8 mouse cellular contexts compared by ENCODE assay signal in the genomic region with DNA sequence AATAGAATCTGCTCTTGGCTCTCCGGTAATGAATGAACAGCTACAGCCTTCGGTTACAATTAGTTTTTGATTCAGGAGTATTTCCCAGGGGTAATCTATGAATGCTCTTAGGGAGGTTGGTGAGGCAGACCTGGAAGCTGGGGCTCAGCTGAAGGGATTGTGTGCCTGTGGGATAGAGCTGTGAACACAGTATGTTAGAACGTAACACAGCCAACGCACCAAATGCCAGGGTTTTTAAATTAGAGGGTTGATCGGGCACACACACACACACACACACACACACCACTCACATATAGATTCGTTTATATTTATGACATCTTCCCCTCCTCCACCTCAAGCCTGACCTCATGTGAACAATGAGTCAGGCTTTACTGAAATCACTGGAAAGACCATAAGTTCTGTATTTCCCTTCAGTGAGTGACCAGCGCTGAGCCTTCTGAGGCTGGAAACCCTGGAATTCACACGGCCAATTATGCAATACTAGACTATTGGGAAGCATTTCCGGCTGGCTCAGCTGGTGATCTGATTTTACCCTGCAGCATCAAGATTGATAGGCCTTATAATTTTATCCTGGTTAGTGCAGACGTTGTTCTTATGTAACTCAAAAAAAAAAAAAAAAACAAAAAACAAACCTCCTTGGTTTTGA. TPM values are rescaled to one million over a fixed set of nuclear protein-coding genes. Genes with fewer than 3 reads are reported as not detected.
DNase-seq lines count a peak whose midpoint lies in the region; ATAC-seq lines count a peak whose summit lies in the region.

No protein-coding gene starts in this region.

- peak; percentile 95 for DNase-seq in heart, adult 11 months
- no peak for DNase-seq in heart, postnatal 36 days
- DNase-seq in right cerebral cortex, adult 18-20 months: peak; percentile 70
- DNase-seq in right cerebral cortex, postnatal 25 days: no peak
- DNase-seq in layer of hippocampus, adult 9-11 months: peak; percentile 69
- DNase-seq in cerebellum, adult 18-20 months: no peak
- DNase-seq in cerebellum, adult 11 months: no peak

- intact Hi-C loops in heart, postnatal 36 days (cut with DNase I): loop anchor here (5.0 kb wide), 1 partner anchor 325 kb away; no protein-coding TSS in a partner anchor

- ATAC-seq in granulocyte monocyte progenitor cell, adult 5-6 weeks (replicated peaks; ENCODE audit: poor library complexity, severe bottlenecking): no peak

RNA-seq across cellular contexts. Expression of gene Slc44a1, which starts 3.0 kb away (rescaled TPM):
- total RNA-seq in heart, postnatal 36 days (2021): 10 to 100 TPM; 33.4 to 34.3 TPM
- 2.2 and 4.3 TPM in 2 replicates for total RNA-seq in granulocyte monocyte progenitor cell, adult 5-6 weeks (2014; fragmentation: Nextera tagmentation)
- 1.9 and 2.0 TPM in 2 replicates for total RNA-seq in granulocyte monocyte progenitor cell, adult 5-6 weeks (2017)

Comparison
In these comparisons a context has a peak if more than half of its experiments do, and no peak if none do; other contexts are left out.
1. DNase-seq: peak in heart, adult 11 months (single experiment), right cerebral cortex, adult 18-20 months (single experiment) and layer of hippocampus, adult 9-11 months (single experiment); none in heart, postnatal 36 days (0 of 2), right cerebral cortex, postnatal 25 days (single experiment), cerebellum, adult 18-20 months (0 of 2) and cerebellum, adult 11 months (single experiment).
2. RNA of gene Slc44a1, which starts 3.0 kb away (total RNA-seq): 33.4 to 34.3 TPM in heart, postnatal 36 days; 1.9 to 4.3 TPM in granulocyte monocyte progenitor cell, adult 5-6 weeks; every median in the first group is over 4 times any median in the second.